Mouse (Mus musculus) thymus, postnatal 10 days (tissue): ENCODE measurements around the gene Tlx2.

ENCODE experiments used
- DNase-seq, 2 experiments: peaks; one replicate each; pipeline ENCODE4 v3.0.0; 2021; ENCODE audit warnings: low spot score in 2 of 2

The Tlx2 gene

GRCm38 (mm10) chr6:83023786-83024185, 46.3 kb downstream of the Tlx2 start:
- no peak for DNase-seq

GRCm38 (mm10) chr6:83023008-83023407, 47.1 kb downstream of the Tlx2 start:
- no peak for DNase-seq

- DNase-seq = no peak
These were observed 49.1 kb downstream of the Tlx2 start for GRCm38 (mm10) chr6:83020836-83021593.

- DNase-seq = no peak
These were observed 50.0 kb downstream of the Tlx2 start for GRCm38 (mm10) chr6:83020121-83020520.

- DNase-seq = no peak
These were observed 51.0 kb downstream of the Tlx2 start for GRCm38 (mm10) chr6:83019044-83019443.
